Mouse (Mus musculus): ENCODE data around the gene Cpsf2.

Cpsf2 gene

GRCm38 (mm10) chr12:101980266-101980665 is 4.5 kb downstream of the Cpsf2 start:
- 64% methylated on average over 5 of the region's 5 CpGs for whole genome bisulfite sequencing

GRCm38 (mm10) chr12:101981559-101981958 is 5.8 kb downstream of the Cpsf2 start:
- 99% methylated on average over 2 of the region's 2 CpGs for WGBS

DNA sequence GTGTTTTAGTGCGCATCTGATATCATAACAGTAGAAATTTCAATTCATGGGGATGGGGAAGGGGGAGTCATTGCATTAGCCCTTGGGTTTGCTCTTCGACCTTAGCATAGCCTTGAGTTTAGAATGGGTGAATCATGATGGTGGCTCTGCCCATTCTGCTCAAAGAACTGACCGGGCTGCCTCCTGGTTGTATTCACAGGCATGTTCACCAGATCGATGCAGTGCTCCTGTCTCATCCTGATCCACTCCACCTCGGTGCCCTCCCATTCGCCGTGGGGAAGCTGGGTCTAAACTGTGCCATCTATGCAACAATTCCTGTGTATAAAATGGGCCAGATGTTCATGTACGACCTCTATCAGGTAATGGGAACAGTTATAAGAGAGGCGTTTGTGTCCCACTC is 7.2 kb downstream of the Cpsf2 start:
- WGBS, result 94% methylated on average over 9 of the region's 9 CpGs

DNA sequence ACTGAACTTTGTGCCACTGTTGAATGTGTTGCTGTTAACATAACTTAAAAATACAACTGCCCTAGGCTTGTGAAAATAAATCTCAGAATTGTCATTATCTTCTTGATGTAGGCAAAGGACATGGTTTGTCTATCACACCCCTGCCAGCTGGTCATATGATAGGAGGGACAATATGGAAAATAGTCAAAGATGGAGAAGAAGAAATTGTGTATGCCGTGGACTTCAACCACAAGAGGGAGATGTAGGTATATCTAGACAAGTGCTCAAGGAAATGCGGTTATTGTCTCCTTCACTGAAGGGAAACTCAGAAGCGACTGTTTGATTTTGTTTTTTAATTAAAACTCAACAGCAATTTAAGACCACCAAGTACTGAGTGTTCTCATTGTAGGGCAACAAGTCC is 9.3 kb downstream of the Cpsf2 start:
- 14% methylated on average over 3 of the region's 3 CpGs for WGBS

DNA sequence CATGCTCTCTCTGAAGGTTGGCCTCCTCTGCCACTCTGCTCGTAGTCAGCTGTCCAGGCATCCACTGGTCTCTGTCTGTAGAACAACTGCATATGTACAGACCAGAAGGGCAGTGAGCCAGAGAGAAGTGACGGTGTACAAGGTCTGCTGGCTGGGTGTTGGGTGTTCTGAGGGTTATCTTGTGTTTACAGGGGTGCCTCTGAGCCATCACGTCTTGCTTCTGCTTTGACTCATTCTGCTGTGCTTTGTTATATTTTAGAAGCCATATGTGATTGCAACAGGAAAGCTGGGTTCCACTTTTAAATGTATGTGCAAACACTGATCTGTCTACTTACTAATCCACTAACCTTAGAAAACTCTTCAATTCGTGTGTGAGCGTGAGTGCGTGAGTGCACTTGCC is 11.9 kb downstream of the Cpsf2 start:
- 92% methylated on average over 6 of the region's 6 CpGs for WGBS

DNA sequence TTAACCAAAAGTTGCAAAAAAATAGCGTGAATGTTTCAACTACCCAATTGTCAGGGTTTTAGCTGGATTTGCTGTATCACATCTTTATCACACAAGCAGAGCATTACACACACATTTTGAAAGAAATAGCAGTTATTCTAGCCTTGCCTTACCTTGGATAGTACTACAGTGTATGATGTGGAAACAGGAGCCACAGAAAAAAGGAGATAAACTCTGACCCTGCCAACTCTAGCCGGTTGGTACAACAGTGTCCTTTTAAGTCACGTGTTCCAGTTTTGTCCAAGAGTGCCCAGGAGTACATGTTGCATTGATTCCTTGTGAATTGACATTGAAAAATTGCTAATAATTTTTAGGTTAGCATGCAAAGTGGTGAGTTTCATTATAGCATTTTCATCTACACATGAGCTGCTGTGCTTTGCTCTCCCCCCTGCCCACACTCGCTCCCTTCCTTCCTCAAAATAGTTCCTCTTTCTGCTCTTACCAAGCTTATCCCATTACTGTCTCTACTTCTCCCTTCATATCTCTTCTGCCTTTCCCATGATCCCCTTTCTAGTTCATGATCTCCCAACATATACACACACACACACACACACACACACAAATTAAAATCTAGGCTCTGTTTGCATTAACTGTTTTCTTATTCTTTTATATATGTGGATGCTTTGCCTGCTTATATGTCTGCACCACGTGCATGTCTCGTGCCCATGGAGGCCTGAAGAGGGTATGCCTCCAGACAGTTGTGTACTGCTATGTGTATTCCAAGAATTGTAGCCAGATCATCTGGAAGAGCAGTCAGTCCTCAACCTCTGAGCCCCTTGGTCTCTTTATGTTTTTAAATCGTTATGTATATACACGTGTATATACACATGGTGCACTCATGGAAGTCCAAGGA is 19.0 kb downstream of the Cpsf2 start:
- WGBS, result 84% methylated on average over 8 of the region's 8 CpGs

- 91% methylated on average over 5 of the region's 5 CpGs for WGBS
These were observed 23.1 kb downstream of the Cpsf2 start for GRCm38 (mm10) chr12:101998929-101999328.

- WGBS, result 95% methylated on average over 11 of the region's 11 CpGs
These were observed 25.0 kb downstream of the Cpsf2 start for GRCm38 (mm10) chr12:102000785-102001184.

DNA sequence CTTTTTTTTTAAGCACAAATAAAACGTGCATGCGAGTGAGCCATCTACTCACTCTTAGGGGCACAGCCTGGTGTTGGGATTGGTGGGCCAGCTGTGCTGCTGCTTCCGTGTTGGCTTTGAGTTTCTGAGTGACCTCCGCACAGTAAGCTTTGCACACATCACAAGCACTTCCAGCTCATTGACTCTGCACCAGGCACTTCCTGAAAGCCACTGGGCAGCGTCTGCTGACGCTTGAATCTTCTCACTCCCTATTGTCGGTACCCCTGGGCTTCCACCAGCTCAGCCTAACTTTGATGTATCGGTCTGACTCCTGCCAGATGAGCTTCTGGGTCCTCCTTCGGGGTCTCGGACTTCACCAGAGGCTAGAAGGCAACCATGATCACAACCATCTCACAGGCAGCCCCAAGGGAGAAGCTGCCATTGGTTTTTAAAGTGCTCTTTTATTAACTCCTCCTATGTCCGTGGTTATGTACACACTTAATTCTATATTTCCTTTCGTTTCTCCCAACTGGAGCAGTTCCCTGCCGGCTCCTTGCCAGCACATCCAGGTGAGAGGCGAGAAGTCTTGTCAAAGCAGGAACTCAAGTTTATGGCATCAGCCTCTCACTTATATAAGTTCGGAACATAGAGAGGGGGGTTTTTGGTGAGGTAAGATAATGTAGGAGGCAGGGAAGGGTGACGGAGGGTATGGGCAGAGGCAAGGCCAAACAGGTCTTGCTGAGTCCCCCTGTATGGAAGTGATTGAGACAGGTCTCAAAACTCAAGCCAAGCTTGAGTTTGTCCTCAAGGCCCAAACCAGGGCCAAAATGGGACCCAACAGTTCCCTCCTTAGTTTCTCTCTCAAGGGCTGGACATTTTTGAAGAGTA is 32.6 kb downstream of the Cpsf2 start:
- whole genome bisulfite sequencing, result 89% methylated on average over 16 of the region's 16 CpGs

DNA sequence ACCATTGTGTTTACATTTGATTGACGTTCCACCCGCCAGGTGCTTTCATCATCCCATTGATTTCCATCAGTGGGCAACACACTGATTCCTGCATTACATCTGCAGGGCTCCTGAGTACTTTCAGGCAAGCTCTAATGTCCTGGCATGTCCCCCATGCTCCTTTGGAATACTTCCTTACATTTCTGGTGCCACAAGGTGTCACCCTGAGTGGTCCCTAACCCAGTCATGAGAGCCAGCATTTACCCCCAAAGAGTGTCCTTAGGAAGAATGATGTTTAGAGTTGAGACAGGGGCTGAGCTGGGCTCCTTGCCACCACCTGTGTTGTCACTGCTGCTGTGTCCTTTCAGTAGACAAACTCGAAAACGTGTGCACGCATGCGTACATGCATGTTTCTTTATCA is 33.8 kb downstream of the Cpsf2 start:
- WGBS, result 72% methylated on average over 6 of the region's 6 CpGs

GRCm38 (mm10) chr12:102014411-102014810 is 38.6 kb downstream of the Cpsf2 start:
- 90% methylated on average over 5 of the region's 5 CpGs for WGBS

DNA sequence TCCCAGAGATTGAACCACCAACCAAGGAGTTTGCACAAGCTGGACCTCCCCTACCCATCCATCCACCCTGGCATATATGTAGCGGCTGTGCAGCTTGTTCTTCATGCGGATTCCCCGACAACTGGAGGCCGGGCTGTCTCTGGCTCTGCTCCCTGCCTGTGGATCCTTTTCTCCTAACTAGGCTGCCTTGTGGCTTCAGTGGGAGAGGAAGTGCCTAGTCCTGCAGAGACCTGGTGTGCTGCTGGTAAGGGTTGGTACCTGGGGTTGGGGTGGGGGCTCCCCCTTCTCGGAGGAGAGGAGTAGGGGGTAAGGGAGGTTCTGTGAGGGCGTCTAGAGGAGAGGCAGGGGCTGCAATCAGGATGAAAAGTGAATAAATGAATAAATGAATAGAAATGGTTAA is 39.3 kb downstream of the Cpsf2 start:
- WGBS, result 89% methylated on average over 6 of the region's 6 CpGs

- WGBS, result 62% methylated on average over 6 of the region's 6 CpGs
These were observed 46.1 kb downstream of the Cpsf2 start for GRCm38 (mm10) chr12:102021923-102022322.

DNA sequence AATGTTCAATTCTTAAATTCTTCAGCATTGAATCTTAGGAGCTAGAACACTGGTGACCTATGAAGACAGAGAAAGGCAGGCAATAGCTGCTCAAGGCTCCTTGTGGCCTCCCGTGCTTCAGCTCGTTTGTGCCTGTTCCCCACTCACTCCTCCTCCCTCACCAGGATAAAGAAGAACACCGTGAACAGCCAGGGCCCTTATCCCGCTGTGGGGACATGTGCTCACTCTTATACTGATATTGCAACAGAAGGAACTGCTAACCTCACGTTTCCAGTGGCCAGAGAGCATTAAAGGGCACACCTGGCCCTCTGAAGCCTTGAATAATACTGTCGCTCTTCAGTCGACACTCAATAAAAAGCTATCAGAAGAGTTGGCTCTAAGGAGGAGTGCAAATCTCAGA is 53.4 kb downstream of the Cpsf2 start:
- 62% methylated on average over 7 of the region's 7 CpGs for WGBS

DNA sequence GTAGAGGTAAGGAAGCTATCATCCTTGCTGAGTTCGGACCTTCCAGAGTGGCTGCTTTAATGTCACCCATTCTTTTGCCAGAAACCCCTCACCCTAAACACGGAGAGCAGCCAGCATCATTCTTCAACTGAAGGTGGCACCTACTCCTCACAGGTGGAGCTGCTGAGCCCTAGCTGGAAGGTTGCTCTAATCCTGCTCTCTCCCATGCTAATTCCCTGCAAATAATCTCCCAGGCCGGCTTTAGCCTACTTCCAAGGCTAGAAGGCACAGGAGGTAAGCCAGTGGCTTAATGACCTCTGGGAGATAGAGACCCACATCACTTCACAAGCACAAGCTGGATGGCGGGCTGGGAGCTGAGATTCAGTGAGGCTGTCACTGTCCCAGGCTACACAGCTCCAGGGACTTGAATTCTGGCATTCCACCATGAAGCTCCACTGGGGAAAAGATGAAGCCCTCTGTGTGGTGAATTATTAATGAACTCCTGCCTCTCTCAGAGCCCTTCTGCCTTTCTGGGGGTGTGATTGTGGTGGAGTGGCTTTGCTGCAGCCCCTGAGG is 54.2 kb downstream of the Cpsf2 start:
- WGBS, result 73% methylated on average over 4 of the region's 4 CpGs

DNA sequence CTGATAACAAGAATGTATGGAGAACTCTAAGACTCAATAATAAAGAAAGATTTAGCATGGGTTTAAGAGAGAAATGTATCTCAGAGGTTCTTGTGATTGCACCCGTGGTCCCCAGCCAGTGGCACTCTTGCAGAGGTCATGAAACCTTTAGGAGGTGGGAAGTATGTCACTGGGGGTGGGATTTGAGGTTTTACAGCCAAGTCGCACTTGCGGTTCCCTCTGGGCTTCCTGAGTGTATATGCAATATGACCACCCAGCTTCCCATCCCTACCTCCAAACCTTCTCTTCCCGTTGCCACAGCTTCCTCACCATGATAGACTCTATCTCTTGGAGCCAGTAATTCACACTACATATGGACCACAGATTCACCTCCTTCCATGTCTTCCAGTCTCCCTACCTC is 59.1 kb downstream of the Cpsf2 start:
- 94% methylated on average over 4 of the region's 4 CpGs for WGBS

- 59% methylated on average over 2 of the region's 2 CpGs for WGBS
These were observed 64.1 kb downstream of the Cpsf2 start for GRCm38 (mm10) chr12:102039861-102040260.

DNA sequence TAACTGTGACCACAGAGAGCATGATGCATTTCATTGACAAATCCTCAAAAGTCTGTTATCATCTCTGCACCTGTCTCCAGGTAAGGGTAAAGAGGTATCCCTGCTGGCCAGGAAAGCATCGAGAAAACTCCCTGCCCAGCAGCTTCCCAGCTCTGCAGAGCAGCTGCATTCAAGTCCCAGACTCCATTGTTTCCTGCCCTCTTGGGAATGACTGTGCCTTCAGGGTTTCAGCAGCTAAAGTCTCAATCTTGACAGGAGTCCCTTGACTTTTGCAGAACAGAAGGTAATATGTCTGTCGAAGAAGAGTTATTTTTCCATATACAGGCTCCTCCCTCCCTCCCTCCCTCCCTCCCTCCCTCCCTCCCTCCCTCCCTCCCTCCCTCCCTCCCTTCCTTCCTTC is 65.9 kb downstream of the Cpsf2 start:
- WGBS, result 39% methylated on average over 2 of the region's 2 CpGs

- 68% methylated on average over 7 of the region's 7 CpGs for WGBS
These were observed 66.5 kb downstream of the Cpsf2 start for GRCm38 (mm10) chr12:102042247-102042646.

- 88% methylated on average over 5 of the region's 5 CpGs for WGBS
These were observed 68.1 kb downstream of the Cpsf2 start for GRCm38 (mm10) chr12:102043840-102044239.

DNA sequence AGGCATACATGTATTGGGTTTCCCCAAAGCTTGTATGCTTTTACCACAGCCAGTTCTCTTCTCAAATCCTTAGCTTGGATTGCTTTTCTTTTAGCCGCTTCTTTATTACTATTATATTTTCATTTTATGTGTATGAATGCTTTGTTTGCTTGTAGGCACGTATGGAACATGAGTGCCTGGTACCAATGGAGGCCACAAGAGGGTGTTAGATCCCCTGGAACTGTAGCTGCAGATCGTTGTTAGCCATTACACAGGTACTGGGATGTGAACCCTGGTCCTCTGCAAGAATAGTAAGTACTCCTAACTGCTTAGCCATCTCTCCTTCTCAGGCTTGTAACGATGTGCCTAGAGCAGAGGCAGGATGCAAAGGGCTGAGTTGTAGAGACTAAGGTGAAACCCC is 78.4 kb downstream of the Cpsf2 start:
- 94% methylated on average over 4 of the region's 4 CpGs for WGBS

- 58% methylated on average over 10 of the region's 10 CpGs for WGBS
These were observed 80.0 kb downstream of the Cpsf2 start for GRCm38 (mm10) chr12:102055758-102056157.
